Mouse (Mus musculus) urinary bladder, adult 2 months (tissue): Measurements from ENCODE around the gene Irf2bpl. TPM values are rescaled to one million over a fixed set of nuclear protein-coding genes. Genes with fewer than 3 reads are reported as not detected.

Source experiments
- DNase-seq: peaks from one replicate; pipeline ENCODE4 v3.0.0; 2022; ENCODE audit warnings: low spot score
- polyA plus RNA-seq: library from polyadenylated mRNA; depleted of rRNA; stranded (reverse); fragments of >200 nt; gene quantifications from 2 replicates; pipeline ENCODE4 v1.2.3, GENCODE M21; 2012

Irf2bpl gene
- polyA plus RNA-seq, 1 experiment, result 29.6 TPM

DNA sequence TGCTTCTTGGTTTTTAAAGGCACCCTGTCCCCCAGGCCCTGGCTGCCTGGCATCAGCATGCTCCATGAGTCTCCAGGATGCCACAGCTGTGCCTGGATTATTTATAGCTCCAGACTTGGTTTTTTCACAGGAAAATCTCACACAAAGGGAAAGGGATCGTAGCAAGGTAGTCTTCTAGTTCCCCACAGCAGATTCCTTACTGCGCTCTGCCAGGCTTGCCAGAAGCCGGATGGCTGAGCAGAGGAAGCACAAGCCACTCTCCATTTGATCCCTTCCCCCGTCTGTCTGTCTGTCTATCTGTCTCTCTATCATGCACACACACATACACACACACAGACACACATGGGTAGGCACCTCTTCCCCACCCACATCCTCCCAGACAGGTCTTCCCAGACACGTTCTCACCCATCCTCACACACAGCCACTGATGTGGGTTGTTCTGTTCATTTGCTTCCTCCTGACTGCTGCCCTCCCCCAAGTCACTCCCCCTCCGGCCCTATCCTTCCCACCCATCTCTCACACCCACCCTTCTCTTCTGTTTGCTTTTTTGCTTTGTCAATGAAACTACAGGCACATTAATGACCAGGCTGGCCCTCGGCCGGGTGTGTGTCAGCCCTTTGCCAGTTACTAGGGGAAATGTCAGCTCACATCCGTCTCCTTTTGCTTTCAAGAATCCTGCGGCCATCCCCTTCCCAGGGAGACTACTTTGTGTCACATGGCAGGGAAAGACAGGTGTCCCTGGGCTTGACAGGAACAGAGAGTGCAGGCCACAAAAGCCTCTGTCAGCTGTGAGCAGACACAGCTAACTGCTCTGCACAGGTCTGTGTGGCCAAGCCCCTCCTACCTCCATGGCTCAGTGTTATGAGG lies 24.4 kb downstream of the Irf2bpl start:
- no peak for DNase-seq

DNA sequence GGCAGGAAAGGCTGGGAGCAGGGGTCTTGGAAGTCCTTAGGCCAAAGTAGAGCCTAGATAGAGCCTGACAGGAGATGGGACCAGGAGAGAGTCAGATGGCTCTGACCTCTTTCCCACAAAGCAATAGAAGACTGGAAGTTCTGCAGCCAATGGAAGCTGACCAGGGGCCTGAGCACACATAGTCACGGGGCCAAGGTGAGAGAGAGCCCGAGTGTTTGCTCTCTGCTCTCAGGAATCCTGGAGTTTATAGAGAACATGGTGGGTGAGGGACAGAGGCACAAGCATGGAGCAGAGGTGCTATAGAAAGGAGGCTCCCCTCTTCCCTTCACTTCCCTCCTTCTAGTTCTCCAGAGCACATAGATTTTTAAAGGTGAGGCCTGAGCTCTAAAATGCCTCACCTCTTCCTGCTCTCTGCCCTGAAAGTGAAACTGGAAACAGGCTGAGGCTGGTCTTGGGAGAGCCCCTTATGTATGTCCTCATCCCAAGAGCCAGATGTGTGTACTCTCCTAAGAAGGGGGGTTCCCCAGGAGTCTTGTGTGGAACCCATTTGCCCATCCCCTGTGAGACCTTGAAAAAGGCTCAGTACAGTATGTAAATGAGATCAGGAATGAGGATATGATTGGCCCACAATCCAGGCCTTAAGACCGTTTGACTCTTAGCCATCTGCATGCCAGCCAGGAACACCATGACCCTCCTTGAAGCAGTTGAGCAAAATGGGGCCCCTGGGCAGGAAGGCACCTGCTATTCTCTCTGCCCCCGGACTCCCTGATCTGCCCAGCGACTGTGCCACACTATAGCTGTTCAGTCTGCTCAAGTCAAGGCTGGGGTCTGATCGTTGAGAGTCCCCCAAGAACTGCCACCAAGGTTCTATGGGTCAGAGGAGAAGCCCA lies 25.4 kb downstream of the Irf2bpl start:
- no peak for DNase-seq

DNA sequence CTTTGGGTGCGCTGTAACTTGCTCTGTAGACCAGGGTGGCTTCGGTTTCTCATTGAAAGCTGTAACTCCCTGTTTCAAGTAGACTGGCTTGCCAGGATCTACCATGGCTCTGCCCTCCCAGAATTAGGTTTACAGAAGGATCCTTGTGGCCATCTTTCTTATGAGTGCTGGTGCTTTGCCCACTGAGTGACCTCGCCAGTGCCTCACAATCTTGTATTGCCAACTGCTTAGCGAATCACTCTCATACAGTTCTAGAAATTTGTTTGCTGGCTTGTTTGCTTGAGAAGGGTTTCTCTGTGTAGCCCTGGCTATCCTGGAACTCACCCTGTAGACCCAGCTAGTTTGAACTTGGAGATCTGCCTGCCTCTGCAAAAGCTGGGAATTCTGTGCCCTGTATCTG lies 26.1 kb downstream of the Irf2bpl start:
- no peak for DNase-seq

DNA sequence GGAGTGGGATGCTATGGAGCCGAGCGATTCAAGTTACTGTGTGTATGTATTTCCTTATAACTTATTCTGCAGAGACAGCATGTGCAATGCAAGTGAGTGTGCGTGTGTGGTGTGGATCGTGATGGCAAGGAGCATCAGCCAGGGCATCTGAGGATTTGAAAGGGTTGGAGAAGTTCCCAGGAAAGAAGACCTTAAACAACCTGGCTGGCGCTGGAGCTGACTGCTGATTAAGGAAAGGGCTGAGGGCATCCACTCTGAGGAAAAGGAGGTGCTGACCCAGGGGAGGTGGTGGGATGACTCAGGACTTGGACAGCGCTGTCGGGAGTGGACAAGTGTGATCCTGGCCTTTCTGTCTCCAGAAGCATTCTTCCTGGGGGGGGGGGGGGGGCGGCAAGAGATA lies 27.3 kb downstream of the Irf2bpl start:
- DNase-seq, result no peak

DNA sequence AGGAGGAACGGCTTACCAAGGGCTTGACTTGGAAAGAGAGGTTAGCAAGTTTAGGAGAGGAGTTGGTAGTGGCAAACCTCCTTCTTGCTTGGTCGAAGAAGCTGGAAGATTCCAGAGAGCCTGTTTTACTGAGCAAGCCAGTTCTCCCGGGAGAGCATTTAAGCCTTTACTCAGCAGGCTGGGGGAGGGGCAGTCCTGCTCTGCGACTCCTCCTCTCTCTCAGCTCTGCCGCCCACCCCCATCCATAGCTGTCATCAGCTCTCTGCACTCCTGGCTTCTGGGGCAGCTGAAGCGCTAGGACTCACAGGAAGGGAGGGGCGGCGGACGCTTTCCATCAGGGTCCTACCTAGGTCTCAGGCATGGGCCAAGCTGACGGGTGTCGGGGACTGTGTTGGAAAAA lies 28.9 kb downstream of the Irf2bpl start:
- DNase-seq, result no peak

DNA sequence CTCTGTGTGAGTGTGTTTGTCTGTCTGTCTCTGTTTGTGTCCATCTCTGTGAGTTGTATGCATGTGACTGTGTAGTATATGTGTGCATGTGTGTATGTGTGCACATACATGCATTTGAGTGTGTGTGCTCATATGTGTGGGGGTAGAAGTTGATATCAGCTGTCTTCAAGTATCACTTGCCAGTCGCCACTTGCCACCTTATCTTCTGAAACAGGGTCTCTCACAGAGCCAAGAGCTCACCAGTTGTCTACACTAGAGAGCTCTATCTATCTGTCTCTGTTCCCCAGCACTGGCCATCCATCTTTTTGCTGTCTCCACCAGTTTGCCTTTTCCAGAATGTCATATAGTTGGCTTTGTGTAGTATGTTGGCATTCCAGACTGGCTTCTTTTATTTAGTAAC lies 31.1 kb downstream of the Irf2bpl start:
- no peak for DNase-seq

DNA sequence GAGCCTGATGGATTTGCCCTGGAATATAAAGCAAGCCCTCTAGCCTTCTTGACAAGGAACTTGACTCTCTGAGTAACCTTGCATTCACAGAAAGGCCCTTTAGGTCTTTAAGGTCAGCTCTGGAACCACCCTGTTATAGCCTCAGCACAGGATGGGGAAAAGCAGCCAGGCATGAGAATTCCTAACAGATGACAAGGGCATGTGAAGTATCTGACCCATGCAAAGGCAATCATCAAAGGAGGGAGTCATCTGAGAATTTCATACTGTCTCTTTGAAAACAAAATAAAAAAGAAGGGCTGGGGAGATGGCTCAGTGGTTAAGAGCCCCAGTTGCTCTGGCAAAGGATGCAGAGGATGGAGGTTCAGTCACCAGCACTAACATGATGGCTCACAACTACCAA lies 33.3 kb downstream of the Irf2bpl start:
- DNase-seq, result no peak

DNA sequence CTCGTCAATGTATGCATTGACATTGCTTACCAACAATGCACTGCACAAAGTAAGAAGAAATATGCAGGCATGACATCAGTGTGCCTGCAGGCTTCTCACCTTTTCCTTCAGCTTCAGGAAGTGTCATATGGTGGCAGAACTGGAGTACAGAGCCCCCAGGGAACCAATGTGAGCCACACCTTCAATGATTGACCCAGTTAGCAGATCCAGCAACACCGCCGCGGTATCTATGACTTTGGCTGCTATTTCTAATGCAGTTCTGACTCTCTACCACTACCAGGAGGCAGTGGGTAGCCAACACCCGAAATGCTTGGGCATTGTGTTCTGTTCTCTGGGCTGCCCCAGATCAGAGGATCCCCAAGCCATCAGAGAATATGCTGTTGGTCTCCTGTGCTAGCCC lies 33.9 kb downstream of the Irf2bpl start:
- no peak for DNase-seq

DNA sequence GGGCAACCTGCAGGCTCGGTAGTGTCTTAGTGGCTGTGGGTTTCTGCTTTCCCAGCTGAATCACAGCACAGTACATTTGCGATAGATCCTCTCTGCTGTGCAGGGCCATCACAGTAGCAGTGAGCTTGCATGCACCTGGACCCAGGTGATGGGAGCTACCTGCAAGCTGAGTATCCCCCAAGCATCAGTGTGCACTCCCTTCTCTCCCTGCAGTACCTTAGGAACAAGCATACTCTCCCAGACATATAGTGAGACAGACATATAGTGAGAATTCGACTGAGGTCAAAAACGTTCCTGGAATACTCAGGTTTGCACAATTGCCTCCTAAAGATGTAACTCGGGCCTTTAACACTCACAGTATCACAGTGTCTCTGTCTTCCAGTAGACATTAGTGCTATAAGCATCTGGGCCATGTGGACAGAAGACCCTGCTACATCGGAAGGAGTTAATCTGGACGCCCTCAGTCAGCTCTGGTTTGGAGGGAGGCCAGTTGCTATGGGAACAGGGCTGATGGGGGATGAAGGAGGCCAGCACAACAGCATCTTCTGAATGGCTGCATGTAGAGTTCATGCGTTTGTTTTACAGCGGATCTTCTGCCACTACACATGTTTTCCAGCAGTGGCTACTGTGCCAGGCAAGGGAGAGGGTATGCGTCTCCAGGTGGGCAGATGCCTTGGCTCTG lies 34.5 kb downstream of the Irf2bpl start:
- DNase-seq, result no peak

DNA sequence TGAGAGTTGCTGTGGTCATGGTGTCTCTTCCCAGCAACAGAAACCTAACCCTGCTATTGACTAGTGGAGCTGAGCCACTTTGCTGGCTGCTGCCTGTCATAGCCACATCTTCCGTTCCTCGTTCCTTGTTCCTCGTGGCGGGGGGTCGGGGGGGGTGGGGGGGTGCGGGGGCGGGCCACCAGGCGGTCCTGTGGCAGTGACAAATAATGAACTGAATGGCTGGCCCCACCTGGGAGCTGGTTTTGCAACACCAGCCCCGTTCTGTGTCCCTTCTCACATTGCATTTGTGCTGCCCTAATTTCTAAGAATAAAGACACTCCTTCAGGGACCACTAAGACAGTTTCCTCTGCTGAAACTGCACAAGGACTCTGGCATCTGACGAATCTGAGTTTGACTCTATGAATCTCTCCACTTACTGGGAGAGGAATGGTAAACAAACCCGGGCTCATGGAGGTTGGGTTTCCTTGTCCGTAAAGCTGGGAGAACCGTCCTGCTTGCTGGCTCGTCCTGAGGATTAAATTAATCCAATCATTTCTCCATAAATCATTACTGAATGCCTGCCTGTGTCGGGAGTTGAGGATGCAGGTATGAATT lies 41.6 kb downstream of the Irf2bpl start:
- DNase-seq, result no peak

DNA sequence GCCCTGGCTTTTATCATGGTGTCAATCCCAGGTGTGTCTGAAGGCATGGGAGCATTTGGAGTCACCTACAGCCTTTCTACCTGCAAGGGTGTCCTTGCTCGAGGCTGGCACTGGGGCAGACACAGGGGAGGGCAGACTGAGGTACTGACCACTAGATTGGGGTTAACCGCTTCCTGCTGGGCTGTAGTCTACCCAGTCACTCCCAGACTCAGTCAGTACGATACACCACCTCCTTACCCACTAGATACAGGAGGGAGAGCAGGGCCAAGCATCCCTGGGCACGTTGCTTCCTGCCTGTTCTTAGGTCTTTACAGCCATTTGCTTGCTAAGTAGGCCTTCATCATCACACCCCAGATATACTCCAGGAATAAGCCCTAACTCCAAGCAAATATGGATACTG lies 44.1 kb downstream of the Irf2bpl start:
- no peak for DNase-seq

DNA sequence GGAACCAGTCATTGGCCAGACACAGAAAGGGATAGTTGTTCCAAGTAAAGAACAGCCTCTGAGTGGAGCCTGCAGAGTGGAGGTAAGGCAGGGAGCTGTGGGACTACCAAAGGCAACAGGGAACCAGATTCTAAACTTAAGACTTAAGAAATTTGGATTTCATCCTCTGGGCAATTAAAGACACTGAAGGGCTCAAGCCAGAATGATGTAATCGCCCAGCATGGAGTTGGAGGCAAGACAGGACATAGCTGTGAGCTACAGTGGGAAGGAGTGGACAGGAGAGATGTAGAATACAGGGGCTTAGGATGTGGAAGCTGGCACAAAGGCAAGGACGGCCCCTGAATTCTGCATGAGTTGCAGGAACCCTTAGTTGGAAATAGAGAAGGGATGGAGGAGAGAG lies 46.4 kb downstream of the Irf2bpl start:
- DNase-seq, result no peak

DNA sequence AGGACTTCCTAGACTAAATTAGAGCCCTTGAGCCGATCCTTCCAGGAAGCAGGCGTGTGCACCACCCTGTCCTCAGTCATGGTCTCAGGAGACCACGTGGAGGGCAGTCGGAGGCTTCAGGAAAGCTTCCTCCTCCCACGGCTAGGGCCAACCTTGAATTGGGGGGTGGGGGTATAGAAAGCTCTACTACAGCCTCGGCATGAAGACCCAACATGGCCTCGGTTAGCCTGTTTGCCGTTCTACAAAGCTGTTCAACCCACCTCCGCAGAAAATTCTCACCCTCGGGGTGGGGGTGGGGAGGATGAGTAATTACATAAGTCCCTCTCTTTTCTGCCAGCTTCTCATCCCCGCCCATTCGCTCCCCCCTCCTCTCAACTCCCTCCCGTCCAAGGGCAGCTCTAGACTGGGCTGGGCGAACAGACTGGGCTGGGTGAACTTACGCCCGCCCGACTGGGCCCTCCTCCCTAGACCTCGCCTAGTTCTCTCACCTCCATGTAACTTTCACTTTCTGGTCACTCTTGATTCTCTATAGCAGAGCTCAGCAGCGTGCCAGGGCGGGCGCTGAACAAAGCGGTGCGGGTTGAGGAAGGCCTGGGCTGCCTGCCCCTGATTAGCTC lies 48.1 kb downstream of the Irf2bpl start:
- DNase-seq, result peak; percentile 75

DNA sequence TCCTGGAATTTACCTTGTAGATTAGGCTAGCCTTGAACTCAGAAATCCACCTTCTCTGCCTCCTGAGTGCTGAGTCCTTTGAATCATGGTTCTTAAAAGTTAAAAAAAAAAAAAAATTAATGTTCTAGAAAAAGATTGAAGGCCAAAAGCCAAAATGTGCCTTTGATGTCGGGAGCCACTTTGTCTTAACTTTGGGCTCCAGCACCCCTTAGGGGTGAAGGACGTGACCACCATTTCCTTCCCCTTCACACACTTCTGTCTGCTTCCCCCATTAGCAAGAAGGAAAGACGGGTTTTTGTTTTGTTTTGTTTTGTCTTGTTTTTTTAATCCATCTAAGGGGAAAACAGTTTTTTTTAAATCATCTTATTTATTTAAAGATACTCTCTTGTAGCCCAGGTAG lies 48.7 kb downstream of the Irf2bpl start:
- no peak for DNase-seq

DNA sequence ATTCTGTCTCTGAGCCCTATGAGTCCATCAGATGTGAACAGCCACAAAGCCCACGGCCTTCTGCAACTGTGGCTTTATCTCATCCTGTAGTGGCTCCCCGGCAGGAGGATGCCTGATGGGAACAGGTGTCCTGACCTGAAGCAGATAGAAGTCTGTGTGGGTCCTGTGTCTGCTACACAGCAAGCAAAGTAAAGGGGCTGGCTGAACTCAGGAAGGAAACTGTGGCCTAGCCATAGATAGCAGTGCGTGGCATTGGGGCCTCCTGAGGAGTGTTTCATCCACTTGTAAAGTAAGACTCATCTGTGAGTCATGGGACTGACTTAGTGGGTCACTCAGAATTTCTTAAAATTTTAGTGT lies 50.2 kb downstream of the Irf2bpl start:
- DNase-seq, result no peak

DNA sequence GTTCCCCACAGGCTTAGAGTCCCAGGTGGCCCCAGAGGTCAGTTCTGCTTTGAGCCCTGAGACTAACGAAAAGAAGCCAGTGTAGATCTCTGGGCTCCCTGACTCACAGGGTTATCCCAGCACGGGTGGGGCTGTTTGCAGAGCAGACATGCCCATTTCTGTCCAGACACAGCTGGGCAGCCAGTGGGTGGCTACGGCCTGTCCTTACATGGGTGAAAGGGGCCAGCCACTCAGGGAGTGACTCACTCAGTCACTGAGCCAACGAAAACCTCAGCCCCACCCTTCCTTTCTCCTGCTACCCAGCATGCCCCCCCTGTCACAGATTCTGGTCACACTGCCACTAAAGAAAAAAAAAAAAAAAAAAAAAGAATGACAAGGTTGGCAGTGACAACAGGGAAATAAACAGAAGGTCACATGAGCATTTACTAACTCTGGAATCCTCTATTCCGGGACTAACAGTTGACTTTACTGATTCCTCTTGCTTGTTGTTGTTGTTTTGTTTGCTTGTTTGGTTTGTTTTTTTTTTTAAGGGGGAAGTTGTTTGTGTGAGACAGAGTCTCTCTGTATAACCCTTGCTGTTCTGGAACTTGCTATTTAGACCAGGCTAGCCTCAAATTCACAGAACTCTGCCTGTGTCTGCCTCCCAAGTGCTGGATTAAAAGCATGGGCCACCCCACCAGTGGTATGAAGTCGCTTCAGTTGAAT lies 50.7 kb downstream of the Irf2bpl start:
- DNase-seq, result peak; percentile 87

DNA sequence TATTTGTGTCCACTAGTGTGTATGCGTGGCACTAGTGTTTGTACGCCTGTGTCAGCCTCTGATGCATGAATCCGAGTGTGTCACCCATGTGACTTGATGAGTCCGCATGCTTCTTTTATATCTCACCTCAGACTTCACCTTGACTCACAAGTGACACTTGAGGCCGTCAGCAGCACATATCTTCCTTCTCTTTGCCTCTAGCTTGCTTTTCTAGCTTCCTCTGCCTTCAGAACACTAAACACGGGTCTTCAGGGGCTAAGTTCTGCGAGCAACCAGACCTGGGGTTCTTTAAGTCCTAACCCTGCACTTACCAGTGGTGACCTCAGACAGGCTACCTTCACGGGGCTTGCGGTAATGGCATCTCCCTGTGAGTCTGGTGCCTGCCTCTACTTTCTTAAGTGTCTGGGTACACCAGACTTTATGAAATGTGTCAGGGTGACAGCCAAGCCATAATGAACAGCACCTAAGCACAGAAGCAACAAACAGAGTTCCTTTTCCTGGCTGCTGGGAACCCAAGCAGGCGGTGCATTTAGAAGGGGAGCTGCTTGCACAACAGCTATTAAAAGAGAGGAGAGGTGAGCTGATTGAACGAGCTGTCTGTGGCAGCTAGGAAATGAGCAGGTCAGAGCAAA lies 51.9 kb downstream of the Irf2bpl start:
- DNase-seq, result no peak

DNA sequence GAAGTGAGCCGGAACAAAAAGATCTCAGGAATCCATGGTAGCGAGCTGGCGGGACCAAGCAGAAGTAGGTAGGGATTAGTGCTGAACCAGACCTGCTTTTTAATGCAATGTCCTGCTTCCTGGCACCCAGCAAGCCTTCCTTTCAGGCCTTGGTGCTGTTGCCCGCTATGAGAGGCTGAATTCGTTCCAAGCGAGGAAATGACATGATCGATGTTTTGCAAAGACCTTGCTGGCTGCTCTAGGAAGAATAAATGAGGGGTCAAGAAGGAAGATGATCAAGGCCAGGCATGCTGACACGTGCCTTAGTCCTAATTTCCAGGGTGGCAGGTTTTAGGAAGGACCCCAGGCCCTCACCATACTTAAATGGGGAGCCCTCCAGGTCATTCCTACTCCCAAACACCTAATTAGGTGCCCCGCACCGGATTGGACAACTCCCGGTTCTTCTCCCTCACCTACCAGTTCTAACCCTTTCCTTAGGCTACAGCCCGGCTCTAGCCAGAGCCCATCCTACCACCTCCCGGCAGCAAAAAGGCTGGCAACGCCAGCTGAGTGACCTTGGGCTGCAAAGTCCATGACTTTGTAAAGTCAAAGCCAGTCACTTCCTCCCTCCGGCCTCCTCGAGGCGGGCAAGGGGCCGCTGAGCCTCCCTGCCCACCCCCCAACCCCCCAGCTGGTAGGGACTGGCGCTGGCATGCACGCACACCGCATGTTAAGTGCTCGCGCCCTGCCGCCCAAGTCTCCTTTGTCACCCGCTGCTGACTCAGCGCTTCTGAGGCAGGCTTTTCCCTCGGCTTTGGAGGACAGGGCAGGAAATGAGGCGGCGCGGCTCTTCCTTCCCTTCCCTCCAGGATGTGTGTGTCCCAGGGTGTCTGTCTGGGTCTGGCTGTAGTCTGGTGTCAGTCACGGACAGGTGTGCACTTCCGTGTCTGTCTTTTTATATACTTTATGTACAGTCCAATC lies 52.7 kb downstream of the Irf2bpl start:
- DNase-seq, result peak; percentile 48
